Mouse (Mus musculus): ENCODE data around the gene Rln1. TPM values are rescaled to one million over a fixed set of nuclear protein-coding genes. Genes with fewer than 3 reads are reported as not detected.

Rln1 gene
- total RNA-seq (2021): under 1 TPM in 1 of 2 experiments, not detected in 1; 0.50 TPM

GRCm38 (mm10) chr19:29334068-29334745 is at the start of gene Rln1:
Gene Rln1 (minus strand): TSS chr19:29334670.
- DNase-seq: peak; percentile 21

- no peak for DNase-seq
Measured at GRCm38 (mm10) chr19:29383368-29383767, 48.9 kb upstream of the Rln1 start.

GRCm38 (mm10) chr19:29379839-29380603 is 45.6 kb upstream of the Rln1 start:
- DNase-seq: no peak

GRCm38 (mm10) chr19:29376382-29376781 is 41.9 kb upstream of the Rln1 start:
- no peak for DNase-seq

GRCm38 (mm10) chr19:29374947-29375346 is 40.5 kb upstream of the Rln1 start:
- DNase-seq: no peak

GRCm38 (mm10) chr19:29373438-29373837 is 39.0 kb upstream of the Rln1 start:
- DNase-seq: no peak

- DNase-seq: no peak
Measured at GRCm38 (mm10) chr19:29372621-29373020, 38.2 kb upstream of the Rln1 start.

GRCm38 (mm10) chr19:29372138-29372537 is 37.7 kb upstream of the Rln1 start:
- DNase-seq: no peak

- DNase-seq: no peak
Measured at GRCm38 (mm10) chr19:29371284-29372081, 37.0 kb upstream of the Rln1 start.

- no peak for DNase-seq
Measured at GRCm38 (mm10) chr19:29370545-29371283, 36.2 kb upstream of the Rln1 start.

GRCm38 (mm10) chr19:29370112-29370511 is 35.6 kb upstream of the Rln1 start:
- DNase-seq: no peak

GRCm38 (mm10) chr19:29368671-29369309 is 34.3 kb upstream of the Rln1 start:
- DNase-seq: no peak

GRCm38 (mm10) chr19:29368041-29368440 is 33.6 kb upstream of the Rln1 start:
- DNase-seq: no peak

- DNase-seq: peak; percentile 77
Measured at GRCm38 (mm10) chr19:29366969-29367622, 32.6 kb upstream of the Rln1 start, which contains the start of the genes Plgrkt and Cd274. Gene Plgrkt (minus strand): TSS chr19:29367390. Gene Cd274 (plus strand): TSS chr19:29367455.

GRCm38 (mm10) chr19:29366226-29366968 is 31.9 kb upstream of the Rln1 start:
- peak; percentile 10 for DNase-seq

GRCm38 (mm10) chr19:29365105-29365504 is 30.6 kb upstream of the Rln1 start:
- no peak for DNase-seq

- no peak for DNase-seq
Measured at GRCm38 (mm10) chr19:29364076-29364475, 29.6 kb upstream of the Rln1 start.

- DNase-seq: no peak
Measured at GRCm38 (mm10) chr19:29363557-29363956, 29.1 kb upstream of the Rln1 start.

GRCm38 (mm10) chr19:29362173-29362930 is 27.9 kb upstream of the Rln1 start:
- DNase-seq: no peak
